Mouse (Mus musculus): ENCODE data around the gene Ganab. TPM values are rescaled to one million over a fixed set of nuclear protein-coding genes. Genes with fewer than 3 reads are reported as not detected.

Gene Ganab
- polyA plus RNA-seq, 2 experiments, result 91.7 to 212 TPM

DNA sequence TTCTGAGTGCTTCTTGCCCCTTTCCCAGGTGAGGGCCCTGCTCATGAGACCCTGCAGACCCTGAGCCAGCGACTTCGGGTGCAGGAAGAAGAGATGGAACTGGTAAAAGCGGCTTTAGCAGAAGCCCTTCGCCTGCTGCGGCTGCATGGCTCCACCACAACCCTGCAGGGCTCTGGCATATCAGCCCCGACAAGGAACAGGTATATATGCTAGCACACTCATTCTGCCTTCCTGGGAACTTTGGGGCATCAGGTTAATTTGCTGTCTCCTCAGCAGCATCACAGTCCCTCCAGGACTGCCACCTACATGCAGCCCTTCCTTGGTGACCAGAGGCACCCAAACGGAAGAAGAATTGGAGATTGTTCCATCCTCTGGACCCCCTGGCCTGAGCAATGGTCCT is 32.9 kb downstream of the Ganab start:
- no peak for TF ChIP-seq POLR2A (IDR thresholded peaks at IDR 0.05; ENCODE audit: borderline replicate concordance, extremely low read depth, insufficient read depth, insufficient read length)
- peak overlapping the region; percentile 68 for H3K4me3 ChIP-seq (replicated peaks; ENCODE audit: low read length)
- H3K9me3 ChIP-seq (ENCODE audit: control insufficient read depth, low read length), result no peaks in the 10 kb centered on the region
- H3K36me3 ChIP-seq (ENCODE audit: control insufficient read depth, insufficient read depth, low read length), result peaks cover 61% of the 10 kb centered on the region
- H3K4me2 ChIP-seq (replicated peaks; ENCODE audit: low read depth, low read length, severe bottlenecking), result peak overlapping the region; percentile 69
- H3K27ac ChIP-seq (replicated peaks; ENCODE audit: low read depth, low read length), result 0 out of 2 replicates have a peak overlapping the region, but pooled peaks have one; percentile 10
- peak overlapping the region; percentile 89 for H3K9ac ChIP-seq (ENCODE audit: low read depth, low read length, severe bottlenecking)
- peaks cover 12% of the 10 kb centered on the region for H3K4me1 ChIP-seq (ENCODE audit: control insufficient read depth, insufficient read depth, low read length)
- ATAC-seq (ENCODE audit: low FRiP score, low read depth), result no peak
- 79% methylated on average over 7 of the region's 7 CpGs for WGBS
- no peak for DNase-seq (ENCODE audit: low spot score)
- H3K27me3 ChIP-seq (ENCODE audit: control insufficient read depth, insufficient read depth, low read length), result no peaks in the 10 kb centered on the region

DNA sequence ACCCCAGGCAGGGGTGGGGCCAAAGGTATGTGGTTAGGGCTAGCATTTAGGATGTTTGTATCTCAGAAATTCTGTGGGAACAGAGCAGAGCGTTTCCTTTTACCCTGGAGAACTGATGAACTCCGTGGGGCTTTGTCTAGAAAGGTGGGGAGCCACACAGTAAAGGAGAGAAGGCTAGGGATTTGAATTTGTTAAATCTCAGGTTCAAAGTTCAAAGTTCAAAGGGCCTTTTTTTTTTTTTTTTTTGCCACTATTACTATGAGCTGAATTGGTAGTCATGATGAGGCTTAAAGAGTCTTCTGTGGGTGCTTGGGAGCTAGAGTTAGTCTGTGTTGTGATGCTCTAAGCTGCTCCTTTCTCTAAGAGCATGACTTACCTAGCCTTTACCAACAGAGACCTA is 38.9 kb downstream of the Ganab start:
- Histone ChIP-seq H3K27me3 (ENCODE audit: control insufficient read depth, insufficient read depth, low read length) (no peaks in the 10 kb centered on the region), H3K4me3 (replicated peaks; ENCODE audit: low read length) (no peak overlapping the region), H3K9me3 (ENCODE audit: control insufficient read depth, low read length) (no peaks in the 10 kb centered on the region), H3K27ac (replicated peaks; ENCODE audit: low read depth, low read length) (no peak overlapping the region), H3K4me2 (replicated peaks; ENCODE audit: low read depth, low read length, severe bottlenecking) (no peak overlapping the region), H3K9ac (ENCODE audit: low read depth, low read length, severe bottlenecking) (no peak overlapping the region), H3K36me3 (ENCODE audit: control insufficient read depth, insufficient read depth, low read length) (peaks cover 70% of the 10 kb centered on the region), H3K4me1 (ENCODE audit: control insufficient read depth, insufficient read depth, low read length) (peaks cover 7% of the 10 kb centered on the region; the same call in 1 of the 2 replicates)
- TF ChIP-seq POLR2A (IDR thresholded peaks at IDR 0.05; ENCODE audit: borderline replicate concordance, extremely low read depth, insufficient read depth, insufficient read length), result no peak
- no peak for DNase-seq (ENCODE audit: low spot score)
- WGBS, result 88% methylated on average over 2 of the region's 2 CpGs
- no peak for ATAC-seq (ENCODE audit: low FRiP score, low read depth)

DNA sequence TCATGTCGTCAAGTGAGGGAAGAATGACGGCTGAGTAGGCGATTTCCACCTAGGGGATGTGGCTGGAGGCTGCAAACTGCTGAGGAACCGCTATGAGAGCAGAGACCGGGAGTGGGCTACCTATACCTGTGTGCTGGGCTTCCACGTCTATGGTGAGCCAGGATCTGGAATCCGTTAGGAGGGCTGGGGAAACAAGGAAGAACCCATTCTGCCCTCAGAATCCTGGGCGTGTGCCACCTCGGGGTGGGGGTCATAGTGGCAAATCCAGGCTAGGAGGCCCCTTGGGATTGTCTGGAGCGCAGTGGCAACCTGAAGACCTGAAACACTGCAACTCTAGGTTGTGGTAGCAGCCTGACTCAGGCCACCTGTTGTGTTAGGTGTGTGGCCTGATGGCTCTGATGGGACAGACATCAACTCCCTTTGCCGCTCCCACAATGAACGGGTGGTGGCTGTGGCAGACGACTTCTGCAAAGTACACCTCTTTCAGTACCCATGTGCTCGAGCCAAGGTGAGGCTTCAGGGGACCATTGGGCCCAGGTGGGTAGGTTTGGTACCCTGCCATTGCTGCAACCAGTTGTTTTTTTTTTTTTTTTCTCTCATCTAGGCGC is 42.8 kb downstream of the Ganab start:
- no peak for TF ChIP-seq POLR2A (IDR thresholded peaks at IDR 0.05; ENCODE audit: borderline replicate concordance, extremely low read depth, insufficient read depth, insufficient read length)
- H3K9me3 ChIP-seq (ENCODE audit: control insufficient read depth, low read length), result no peaks in the 10 kb centered on the region
- peaks cover 62% of the 10 kb centered on the region for H3K36me3 ChIP-seq (ENCODE audit: control insufficient read depth, insufficient read depth, low read length)
- ATAC-seq (ENCODE audit: low FRiP score, low read depth) (no peak), DNase-seq (ENCODE audit: low spot score) (no peak)
- H3K4me3 ChIP-seq (replicated peaks; ENCODE audit: low read length), result peak overlapping the region; percentile 91; the same call in 1 of the 2 replicates
- no peaks in the 10 kb centered on the region for H3K27me3 ChIP-seq (ENCODE audit: control insufficient read depth, insufficient read depth, low read length)
- peak overlapping the region; percentile 97 for H3K9ac ChIP-seq (ENCODE audit: low read depth, low read length, severe bottlenecking)
- 70% methylated on average over 15 of the region's 15 CpGs for WGBS
- peak overlapping the region; percentile 94; the same call in 1 of the 2 replicates for H3K27ac ChIP-seq (replicated peaks; ENCODE audit: low read depth, low read length)
- H3K4me2 ChIP-seq (replicated peaks; ENCODE audit: low read depth, low read length, severe bottlenecking), result peak overlapping the region; percentile 61; the same call in 1 of the 2 replicates
- peaks cover 21% of the 10 kb centered on the region for H3K4me1 ChIP-seq (ENCODE audit: control insufficient read depth, insufficient read depth, low read length)

DNA sequence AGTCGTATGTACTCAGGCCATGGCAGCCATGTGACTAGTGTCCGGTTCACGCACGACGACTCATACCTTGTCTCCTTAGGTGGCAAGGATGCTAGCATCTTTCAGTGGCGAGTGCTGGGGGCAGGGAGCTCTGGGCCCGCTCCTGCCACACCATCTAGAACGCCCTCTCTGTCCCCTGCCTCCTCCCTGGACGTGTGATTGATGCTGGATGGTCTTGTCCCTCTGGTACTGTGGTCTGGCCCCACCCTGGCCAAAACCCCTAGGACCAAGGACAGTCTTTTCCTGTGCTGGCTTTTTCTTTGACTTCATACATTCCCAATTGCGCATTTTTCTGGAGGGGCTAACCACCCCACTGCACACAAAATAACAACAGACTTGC is 43.3 kb downstream of the Ganab start:
- ATAC-seq (ENCODE audit: low FRiP score, low read depth), result no peak
- no peak for TF ChIP-seq POLR2A (IDR thresholded peaks at IDR 0.05; ENCODE audit: borderline replicate concordance, extremely low read depth, insufficient read depth, insufficient read length)
- WGBS, result 32% methylated on average over 10 of the region's 10 CpGs
- Histone ChIP-seq H3K27ac (replicated peaks; ENCODE audit: low read depth, low read length) (peak overlapping the region; percentile 94), H3K4me2 (replicated peaks; ENCODE audit: low read depth, low read length, severe bottlenecking) (peak overlapping the region; percentile 61), H3K36me3 (ENCODE audit: control insufficient read depth, insufficient read depth, low read length) (peaks cover 63% of the 10 kb centered on the region), H3K9me3 (ENCODE audit: control insufficient read depth, low read length) (no peaks in the 10 kb centered on the region), H3K9ac (ENCODE audit: low read depth, low read length, severe bottlenecking) (peak overlapping the region; percentile 97), H3K4me3 (replicated peaks; ENCODE audit: low read length) (peak overlapping the region; percentile 91), H3K4me1 (ENCODE audit: control insufficient read depth, insufficient read depth, low read length) (peaks cover 21% of the 10 kb centered on the region), H3K27me3 (ENCODE audit: control insufficient read depth, insufficient read depth, low read length) (no peaks in the 10 kb centered on the region)
- DNase-seq (ENCODE audit: low spot score), result no peak

DNA sequence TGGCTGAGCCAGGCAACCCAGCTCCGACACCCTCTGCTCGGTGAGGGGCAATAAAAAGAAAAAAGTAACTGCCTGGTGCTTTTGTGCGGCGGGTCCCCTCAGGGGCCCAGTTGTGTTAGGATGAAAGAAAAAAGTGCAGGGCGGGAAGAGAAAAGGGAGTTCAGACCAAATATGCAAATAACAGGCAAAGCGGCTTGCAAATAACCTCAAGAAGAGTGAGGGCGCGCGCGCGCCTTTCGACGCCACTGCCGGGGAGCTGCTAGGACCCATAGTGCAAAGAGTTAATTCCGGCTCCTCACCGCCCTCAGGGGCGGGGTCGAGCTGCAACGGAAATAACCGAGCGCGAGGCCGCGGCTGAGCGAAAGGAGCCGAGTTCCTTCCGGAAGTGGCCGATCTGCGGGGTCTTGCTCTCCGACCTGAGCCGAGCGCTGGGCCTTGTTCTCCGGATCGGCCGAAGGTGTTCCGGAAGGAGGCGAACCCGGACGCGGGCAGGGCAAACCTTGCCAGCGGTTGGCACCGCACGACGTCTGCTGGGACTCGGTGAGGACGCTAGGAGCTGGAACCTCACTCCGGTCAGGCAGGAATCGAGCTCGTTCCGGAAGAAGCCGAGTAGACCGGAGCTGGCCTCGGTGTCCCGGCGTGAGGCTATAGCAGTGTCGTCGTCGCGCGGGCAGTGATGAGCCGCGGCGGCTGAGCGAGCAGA is 43.8 kb downstream of the Ganab start, which contains the start of gene Mta2:
Gene Mta2 (plus strand): TSS at position 361 of the 703 bp plus-strand sequence.
- Histone ChIP-seq H3K27me3 (ENCODE audit: control insufficient read depth, insufficient read depth, low read length) (no peaks in the 10 kb centered on the region), H3K4me2 (replicated peaks; ENCODE audit: low read depth, low read length, severe bottlenecking) (peak within 1 kb of the TSS; percentile 61), H3K4me3 (replicated peaks; ENCODE audit: low read length) (peak within 1 kb of the TSS; percentile 91), H3K4me1 (ENCODE audit: control insufficient read depth, insufficient read depth, low read length) (peaks cover 21% of the 10 kb centered on the region), H3K27ac (replicated peaks; ENCODE audit: low read depth, low read length) (peak within 1 kb of the TSS; percentile 94), H3K9ac (ENCODE audit: low read depth, low read length, severe bottlenecking) (peak within 1 kb of the TSS; percentile 97), H3K36me3 (ENCODE audit: control insufficient read depth, insufficient read depth, low read length) (peaks cover 62% of the 10 kb centered on the region), H3K9me3 (ENCODE audit: control insufficient read depth, low read length) (no peaks in the 10 kb centered on the region)
- ATAC-seq (ENCODE audit: low FRiP score, low read depth), result peak; percentile 93
- peak; percentile 81; the same call in 1 of the 2 replicates for TF ChIP-seq POLR2A (IDR thresholded peaks at IDR 0.05; ENCODE audit: borderline replicate concordance, extremely low read depth, insufficient read depth, insufficient read length)
- 2% methylated on average over 64 of the region's 64 CpGs for WGBS
- peak; percentile 97 for DNase-seq (ENCODE audit: low spot score)

All from limb, embryonic 14.5 days (tissue).